Mouse (Mus musculus) ES-Bruce4 (cell line): ENCODE results near the gene Ccdc8. TPM values are rescaled to one million over a fixed set of nuclear protein-coding genes. Genes with fewer than 3 reads are reported as not detected.

Experiments
- H3K27ac ChIP-seq: 2 replicates; pipeline ENCODE4 v1.5.1; 2012; ENCODE audit warnings: low read length, inconsistent platforms; ENCODE audit not compliant: insufficient read depth
- H3K27me3 ChIP-seq: 2 replicates; pipeline ENCODE4 v1.6.1; 2012; ENCODE audit warnings: mild to moderate bottlenecking, low read length, inconsistent platforms; ENCODE audit not compliant: control insufficient read depth, poor library complexity, insufficient read depth, severe bottlenecking
- H3K36me3 ChIP-seq: 2 replicates; pipeline ENCODE4 v1.6.1; 2012; ENCODE audit warnings: inconsistent platforms, mild to moderate bottlenecking, low read length, moderate library complexity; ENCODE audit not compliant: control insufficient read depth, poor library complexity, insufficient read depth, severe bottlenecking
- H3K4me1 ChIP-seq: one replicate; pipeline ENCODE4 v1.8.1; 2011; ENCODE audit warnings: low read length; ENCODE audit not compliant: control insufficient read depth, insufficient read depth
- H3K4me3 ChIP-seq: 2 replicates; pipeline ENCODE4 v1.5.1; 2011; ENCODE audit warnings: low read depth, mild to moderate bottlenecking, low read length
- H3K9ac ChIP-seq: 2 replicates; pipeline ENCODE4 v1.6.1; 2012; ENCODE audit warnings: low read depth, mild to moderate bottlenecking, inconsistent platforms; ENCODE audit not compliant: poor library complexity, severe bottlenecking
- H3K9me3 ChIP-seq: replicated peaks from 2 replicates; pipeline ENCODE4 v1.6.1; 2012; ENCODE audit warnings: mild to moderate bottlenecking, low read length, inconsistent platforms; ENCODE audit not compliant: control insufficient read depth, poor library complexity, insufficient read depth, severe bottlenecking
- CTCF ChIP-seq: IDR thresholded peaks from one replicate; pipeline ENCODE4 v1.8.1; 2011; ENCODE audit warnings: low read depth, low read length
- EP300 ChIP-seq: IDR thresholded peaks from 2 replicates; pipeline ENCODE4 v1.6.1; 2011; ENCODE audit warnings: low read depth, low read length; ENCODE audit not compliant: insufficient read depth
- POLR2A ChIP-seq: IDR thresholded peaks from one replicate; pipeline ENCODE4 v1.8.1; 2011; ENCODE audit warnings: low read length; ENCODE audit not compliant: insufficient read depth
- polyA plus RNA-seq: library from polyadenylated mRNA; stranded (reverse); fragments of >200 nt; gene quantifications from 2 replicates; pipeline ENCODE4 v1.2.4, GENCODE M21; 2011; ENCODE audit warnings: low read depth; ENCODE audit not compliant: missing spikeins, insufficient read depth, insufficient read length

Gene Ccdc8
- polyA plus RNA-seq, 1 experiment = 4.2 TPM

GRCm38 (mm10) chr7:16980348-16980747 is 12.2 kb upstream of the Ccdc8 start:
- Histone ChIP-seq H3K9ac (peak overlapping the region; percentile 2; the same call in 1 of the 2 replicates), H3K9me3 (no peaks in the 10 kb centered on the region), H3K4me1 (no peaks in the 10 kb centered on the region), H3K36me3 (no peaks in the 10 kb centered on the region), H3K27ac (no peak overlapping the region), H3K27me3 (no peaks in the 10 kb centered on the region), H3K4me3 (peak overlapping the region; percentile 56)
- TF ChIP-seq CTCF = no peak
- TF ChIP-seq POLR2A = no peak
- TF ChIP-seq EP300 = no peak

GRCm38 (mm10) chr7:16982859-16983568 is 9.5 kb upstream of the Ccdc8 start, which contains the start of gene Gm42372:
TSS of gene Gm42372 (plus strand) at chr7:16983086.
- Histone ChIP-seq H3K4me1 (no peaks in the 10 kb centered on the region), H3K27me3 (no peaks in the 10 kb centered on the region), H3K27ac (no peak within 1 kb of the TSS), H3K9me3 (no peaks in the 10 kb centered on the region), H3K9ac (no peak within 1 kb of the TSS), H3K4me3 (peak within 1 kb of the TSS; percentile 44), H3K36me3 (no peaks in the 10 kb centered on the region)
- TF ChIP-seq CTCF = no peak
- no peak for TF ChIP-seq EP300
- no peak for TF ChIP-seq POLR2A

- TF ChIP-seq CTCF = no peak
- no peak for TF ChIP-seq EP300
- TF ChIP-seq POLR2A = no peak
- Histone ChIP-seq H3K27ac (no peak overlapping the region), H3K9me3 (no peaks in the 10 kb centered on the region), H3K36me3 (no peaks in the 10 kb centered on the region), H3K4me1 (peaks cover 3% of the 10 kb centered on the region), H3K27me3 (no peaks in the 10 kb centered on the region), H3K4me3 (no peak overlapping the region), H3K9ac (no peak overlapping the region)
Observed at GRCm38 (mm10) chr7:16987541-16988149, 4.9 kb upstream of the Ccdc8 start.

GRCm38 (mm10) chr7:16988405-16988804 is 4.1 kb upstream of the Ccdc8 start:
- Histone ChIP-seq H3K27ac (no peak overlapping the region), H3K9ac (no peak overlapping the region), H3K4me1 (peaks cover 3% of the 10 kb centered on the region), H3K4me3 (no peak overlapping the region), H3K27me3 (no peaks in the 10 kb centered on the region), H3K9me3 (no peaks in the 10 kb centered on the region), H3K36me3 (no peaks in the 10 kb centered on the region)
- no peak for TF ChIP-seq CTCF
- TF ChIP-seq EP300 = no peak
- TF ChIP-seq POLR2A = no peak

- Histone ChIP-seq H3K4me1 (peaks cover 3% of the 10 kb centered on the region), H3K36me3 (no peaks in the 10 kb centered on the region), H3K9me3 (no peaks in the 10 kb centered on the region), H3K9ac (no peak overlapping the region), H3K27ac (peak overlapping the region; percentile 21), H3K4me3 (no peak overlapping the region), H3K27me3 (no peaks in the 10 kb centered on the region)
- TF ChIP-seq EP300 (no peak), POLR2A (no peak), CTCF (no peak)
Observed at GRCm38 (mm10) chr7:16990006-16990744, 2.3 kb upstream of the Ccdc8 start.
